Mouse (Mus musculus) CD4-positive helper T cell, adult 2 months (primary cell): ENCODE results near the gene Gm49630.
"Not testable (repeated sequence)": the region's sequence is repeated elsewhere in the genome, so short reads cannot be mapped to it uniquely, and the experiment has no call there.

Experiments used
- DNase-seq: peaks from one replicate; pipeline ENCODE4 v3.0.0-alpha.2; 2012; ENCODE audit warnings: low read depth, missing footprints, low spot score

Gene Gm49630

GRCm38 (mm10) chr17:7371879-7372278, at the start of gene Gm49630:
Gene Gm49630, minus strand, starts transcription at chr17:7371979.
- DNase-seq: not testable (repeated sequence)

GRCm38 (mm10) chr17:7420191-7420973, 48.6 kb upstream of the Gm49630 start:
- DNase-seq: not testable (repeated sequence)

- DNase-seq: not testable (repeated sequence)
Observed at GRCm38 (mm10) chr17:7414601-7415310, 43.0 kb upstream of the Gm49630 start.

- not testable (repeated sequence) for DNase-seq
Observed at GRCm38 (mm10) chr17:7413336-7413735, 41.6 kb upstream of the Gm49630 start.

- DNase-seq: not testable (repeated sequence)
Observed at GRCm38 (mm10) chr17:7399770-7400169, 28.0 kb upstream of the Gm49630 start.

GRCm38 (mm10) chr17:7398198-7398847, 26.5 kb upstream of the Gm49630 start:
- DNase-seq: peak; percentile 26

GRCm38 (mm10) chr17:7397079-7397478, 25.3 kb upstream of the Gm49630 start:
- DNase-seq: not testable (repeated sequence)

- not testable (repeated sequence) for DNase-seq
Observed at GRCm38 (mm10) chr17:7396288-7396687, 24.5 kb upstream of the Gm49630 start.

- not testable (repeated sequence) for DNase-seq
Observed at GRCm38 (mm10) chr17:7395671-7396070, 23.9 kb upstream of the Gm49630 start.

GRCm38 (mm10) chr17:7395116-7395515, 23.3 kb upstream of the Gm49630 start:
- DNase-seq: not testable (repeated sequence)

- DNase-seq: not testable (repeated sequence)
Observed at GRCm38 (mm10) chr17:7389898-7390297, 18.1 kb upstream of the Gm49630 start.

GRCm38 (mm10) chr17:7388958-7389356, 17.2 kb upstream of the Gm49630 start:
- not testable (repeated sequence) for DNase-seq

GRCm38 (mm10) chr17:7388341-7388957, 16.7 kb upstream of the Gm49630 start:
- not testable (repeated sequence) for DNase-seq

- DNase-seq: not testable (repeated sequence)
Observed at GRCm38 (mm10) chr17:7386016-7386415, 14.2 kb upstream of the Gm49630 start.

- DNase-seq: not testable (repeated sequence)
Observed at GRCm38 (mm10) chr17:7385364-7385763, 13.6 kb upstream of the Gm49630 start, which contains the start of gene Unc93a2. Gene Unc93a2, minus strand, starts transcription at chr17:7385464.

- DNase-seq: not testable (repeated sequence)
Observed at GRCm38 (mm10) chr17:7383167-7384143, 11.7 kb upstream of the Gm49630 start.

- DNase-seq: not testable (repeated sequence)
Observed at GRCm38 (mm10) chr17:7382711-7383110, 10.9 kb upstream of the Gm49630 start.

GRCm38 (mm10) chr17:7377907-7378306, 6.1 kb upstream of the Gm49630 start:
- DNase-seq: not testable (repeated sequence)

GRCm38 (mm10) chr17:7376951-7377700, 5.3 kb upstream of the Gm49630 start:
- not testable (repeated sequence) for DNase-seq
